Mouse (Mus musculus): ENCODE data around the gene Hic1. TPM values are rescaled to one million over a fixed set of nuclear protein-coding genes. Genes with fewer than 3 reads are reported as not detected.
"Not testable (repeated sequence)": the region's sequence is repeated elsewhere in the genome, so short reads cannot be mapped to it uniquely, and the experiment has no call there.

The Hic1 gene
- total RNA-seq, 2 experiments from 2014 or later: 3.8 to 3.9 TPM

DNA sequence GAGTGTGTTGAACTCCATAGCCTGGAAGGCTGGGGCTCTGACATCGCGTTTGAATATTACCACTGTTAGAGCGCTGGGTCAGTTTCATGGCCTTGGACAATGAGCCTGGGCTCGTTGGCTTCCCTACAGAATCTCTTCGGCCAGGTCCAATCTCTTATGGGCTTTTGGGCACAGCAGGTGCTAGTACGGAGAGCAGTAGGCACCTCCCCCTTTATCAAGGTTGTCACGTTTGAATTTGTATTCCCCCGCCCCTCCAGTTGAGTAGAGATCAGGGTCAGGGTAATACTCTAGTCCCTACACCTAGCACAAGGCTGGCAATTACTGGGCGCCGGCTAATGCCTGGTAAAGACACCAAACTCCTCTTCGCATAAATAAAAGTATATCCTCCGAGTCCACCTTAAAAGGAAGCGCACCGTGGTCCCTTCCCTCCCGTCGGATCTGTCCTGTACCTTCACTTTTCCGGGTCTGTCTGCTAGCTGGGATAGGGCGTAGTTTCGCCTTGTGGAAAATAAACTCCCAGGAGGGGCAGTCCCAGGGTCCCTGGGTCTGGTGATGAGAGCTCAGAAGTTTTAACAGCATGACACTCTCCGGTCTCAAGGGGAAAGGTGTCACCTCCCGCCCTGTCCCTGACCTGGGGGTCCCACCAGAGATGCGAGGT, 20.5 kb upstream of the Hic1 start:
- DNase-seq (ENCODE audit: low spot score in 2 of 2): peak in 1 of 2 experiments; percentile 9
- peak overlapping the region; percentile 96 for H3K27ac ChIP-seq
- TF ChIP-seq CTCF (conservative IDR thresholded peaks at IDR 0.05): no peak
- H3K4me3 ChIP-seq: peak overlapping the region; percentile 85

DNA sequence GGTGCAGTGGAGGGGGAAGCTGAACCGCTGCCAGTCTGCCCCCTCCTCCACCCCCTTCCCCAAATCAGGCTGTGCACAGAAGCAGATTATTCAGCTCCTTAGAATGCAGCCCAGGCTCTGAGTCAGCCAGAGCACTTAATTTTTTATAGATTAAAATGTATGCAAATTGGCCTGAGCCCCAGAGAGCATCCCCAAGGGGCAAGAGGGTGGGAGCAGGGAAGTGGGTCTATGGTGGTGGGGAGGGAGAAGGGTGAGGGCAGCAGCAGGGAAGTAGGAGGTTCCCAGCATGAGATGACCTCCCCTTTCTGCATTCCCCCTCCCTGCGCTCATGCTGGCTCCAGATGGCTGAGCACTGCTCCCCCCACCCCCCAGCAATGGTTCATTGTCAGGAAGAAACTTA, 15.7 kb upstream of the Hic1 start:
- Histone ChIP-seq H3K4me3 (no peak overlapping the region; the same call in 1 of the 2 replicates), H3K27ac (peak overlapping the region; percentile 94)
- no peak for TF ChIP-seq CTCF (conservative IDR thresholded peaks at IDR 0.05)
- no peak for DNase-seq (ENCODE audit: low spot score in 2 of 2)

DNA sequence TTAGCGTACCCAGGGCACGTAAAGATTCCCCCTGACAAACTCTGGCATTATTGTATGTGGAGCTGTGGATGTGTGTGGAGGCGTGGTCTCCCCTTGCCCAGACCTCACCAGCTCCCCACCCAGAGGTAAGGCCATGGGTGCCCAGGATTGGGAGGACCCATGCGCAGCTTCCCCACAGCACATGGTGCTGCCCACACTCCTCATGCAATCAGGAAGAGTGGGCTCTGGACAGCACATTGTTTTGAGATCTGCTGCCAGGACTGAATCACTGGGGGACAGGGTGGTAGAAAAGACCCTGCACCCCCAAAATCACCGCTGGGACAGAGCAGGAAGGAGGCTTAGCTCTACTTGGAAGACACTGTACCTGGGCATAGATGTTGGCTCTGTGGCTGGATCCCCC, 15.3 kb upstream of the Hic1 start:
- H3K27ac ChIP-seq: peak overlapping the region; percentile 94
- no peak for TF ChIP-seq CTCF (conservative IDR thresholded peaks at IDR 0.05)
- H3K4me3 ChIP-seq: no peak overlapping the region; the same call in 1 of the 2 replicates
- DNase-seq (ENCODE audit: low spot score in 2 of 2): no peak

DNA sequence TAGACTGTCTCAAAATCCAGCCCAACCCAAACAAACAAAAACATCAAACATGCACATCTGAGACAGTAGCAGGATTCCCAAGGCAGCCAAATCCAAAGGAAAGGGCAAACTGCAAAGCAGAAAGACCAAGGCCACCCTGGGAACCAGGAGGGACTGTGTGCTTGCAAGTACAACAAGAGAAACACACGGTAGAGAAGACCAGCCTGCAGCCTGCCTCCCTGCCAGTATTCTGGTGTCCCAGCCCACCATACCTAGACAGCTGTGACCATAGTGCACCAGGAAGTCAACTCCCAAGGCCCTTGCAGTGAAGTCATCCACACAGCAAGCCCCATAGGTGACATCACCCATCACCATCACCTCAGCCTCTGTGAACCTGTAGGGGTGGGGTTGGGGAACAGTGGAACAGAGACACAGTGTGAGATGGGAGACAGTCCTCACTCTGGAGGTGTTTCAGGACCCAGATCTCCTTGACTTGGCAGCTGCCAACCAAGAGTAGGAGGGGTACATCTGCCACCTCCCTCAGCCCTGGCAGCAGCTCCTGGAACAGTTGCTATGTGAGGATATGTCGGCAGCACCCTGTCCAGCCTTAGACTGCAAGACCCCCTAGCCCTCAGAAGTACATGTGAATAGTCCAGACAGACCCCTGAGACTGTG, 14.7 kb upstream of the Hic1 start:
- no peak for TF ChIP-seq CTCF (conservative IDR thresholded peaks at IDR 0.05)
- H3K4me3 ChIP-seq: no peak overlapping the region; the same call in 1 of the 2 replicates
- DNase-seq (ENCODE audit: low spot score in 2 of 2): peak; percentile 72 to 81
- peak overlapping the region; percentile 94 for H3K27ac ChIP-seq

DNA sequence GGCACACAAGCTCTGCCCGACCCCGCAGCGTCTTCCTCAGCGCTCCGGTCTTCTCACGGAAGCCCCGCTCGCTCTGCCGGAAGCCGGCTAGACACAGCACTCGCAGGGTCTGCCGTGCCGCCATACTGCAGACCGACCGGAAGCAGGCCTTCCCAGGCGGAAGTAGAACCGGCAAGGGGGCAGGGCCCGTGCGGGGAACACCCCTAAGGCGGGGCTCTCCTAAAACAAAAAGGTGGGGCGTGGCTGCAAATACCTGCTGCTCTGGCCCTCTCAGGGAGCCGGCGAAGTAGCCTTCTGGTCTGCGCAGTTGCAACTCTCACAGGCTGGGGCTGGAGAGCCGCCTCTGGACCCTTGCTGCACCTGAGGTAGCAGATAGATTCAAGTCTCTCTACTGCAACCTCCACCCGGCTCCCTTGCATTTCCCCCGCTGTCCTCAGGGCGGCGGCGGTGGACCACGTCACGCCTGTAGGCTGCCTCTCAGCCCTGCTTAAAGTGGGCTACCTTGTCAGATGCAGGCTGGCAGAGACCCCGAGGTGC, 9.4 kb upstream of the Hic1 start, which contains the start of gene Ovca2:
Gene Ovca2, minus strand, starts transcription at position 164 of the 537 bp plus-strand sequence.
- peak; percentile 89 to 91 for DNase-seq (ENCODE audit: low spot score in 2 of 2)
- H3K4me3 ChIP-seq: peak within 1 kb of the TSS; percentile 87
- H3K27ac ChIP-seq: peak within 1 kb of the TSS; percentile 89
- TF ChIP-seq CTCF (conservative IDR thresholded peaks at IDR 0.05): peak; percentile 99

DNA sequence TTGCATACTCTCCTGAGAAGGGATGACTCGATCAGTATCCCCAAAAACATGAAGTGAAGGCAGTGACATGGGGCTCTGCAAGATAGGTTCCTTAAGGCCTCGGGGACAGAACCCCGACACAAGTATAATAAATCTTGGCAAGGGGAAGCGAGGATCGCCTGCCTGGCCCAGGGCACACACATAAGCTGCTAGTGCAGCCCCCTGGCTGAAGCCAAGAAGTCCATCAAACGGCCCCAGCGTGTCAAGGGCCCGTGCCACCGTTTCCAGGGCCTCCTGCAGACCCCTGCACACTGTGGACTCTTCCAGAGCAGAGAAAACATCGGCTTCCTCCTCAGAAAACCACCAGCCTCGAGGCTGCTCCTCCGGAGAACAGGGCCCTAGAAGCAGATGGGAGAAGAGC, 8.7 kb upstream of the Hic1 start:
- TF ChIP-seq CTCF (conservative IDR thresholded peaks at IDR 0.05): no peak
- peak overlapping the region; percentile 87 for H3K4me3 ChIP-seq
- DNase-seq (ENCODE audit: low spot score in 2 of 2): no peak
- peak overlapping the region; percentile 89 for H3K27ac ChIP-seq

DNA sequence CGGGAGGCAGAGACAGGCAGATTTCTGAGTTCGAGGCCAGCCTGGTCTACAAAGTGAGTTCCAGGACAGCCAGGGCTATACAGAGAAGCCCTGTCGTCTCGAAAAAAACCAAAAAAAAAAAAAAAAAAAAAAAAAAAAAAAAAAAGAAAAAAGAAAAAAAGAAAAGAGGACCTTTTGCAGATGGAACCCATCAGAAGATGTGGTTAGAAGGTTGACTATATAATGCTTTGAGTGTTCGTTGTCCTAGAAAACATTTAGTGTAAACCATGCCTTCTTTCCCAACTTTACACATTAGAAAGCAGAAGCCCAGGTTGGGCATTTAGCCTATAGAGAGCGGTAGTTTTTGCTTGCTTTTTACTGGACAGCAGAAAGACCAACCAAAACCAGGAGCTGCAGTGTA, 5.3 kb upstream of the Hic1 start:
- DNase-seq (ENCODE audit: low spot score in 2 of 2): not testable (repeated sequence)
- peak overlapping the region; percentile 76 for H3K4me3 ChIP-seq
- peak overlapping the region; percentile 98; the same call in 1 of the 2 replicates for H3K27ac ChIP-seq

DNA sequence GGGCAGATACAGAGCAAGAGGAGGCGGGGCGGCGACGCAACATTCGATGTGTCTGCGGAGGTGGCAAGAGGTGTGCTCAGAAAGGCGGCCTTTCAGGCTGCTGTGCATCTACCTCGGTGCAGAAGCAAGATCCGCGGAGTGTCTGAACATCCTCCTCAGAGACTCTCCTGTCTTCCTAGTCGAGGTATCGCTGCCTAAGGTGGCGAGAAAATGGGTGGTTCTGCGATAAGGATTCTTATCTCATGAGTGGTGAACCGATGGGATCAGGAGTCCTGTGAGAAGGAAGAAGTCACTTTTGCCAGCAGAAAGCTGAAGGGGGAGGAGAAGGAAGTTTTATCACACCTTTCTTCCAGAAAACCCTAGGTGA, 4.5 kb upstream of the Hic1 start:
- no peak for TF ChIP-seq CTCF (conservative IDR thresholded peaks at IDR 0.05)
- Histone ChIP-seq H3K27ac (peak overlapping the region; percentile 98), H3K4me3 (peak overlapping the region; percentile 76)
- DNase-seq (ENCODE audit: low spot score in 2 of 2): no peak

DNA sequence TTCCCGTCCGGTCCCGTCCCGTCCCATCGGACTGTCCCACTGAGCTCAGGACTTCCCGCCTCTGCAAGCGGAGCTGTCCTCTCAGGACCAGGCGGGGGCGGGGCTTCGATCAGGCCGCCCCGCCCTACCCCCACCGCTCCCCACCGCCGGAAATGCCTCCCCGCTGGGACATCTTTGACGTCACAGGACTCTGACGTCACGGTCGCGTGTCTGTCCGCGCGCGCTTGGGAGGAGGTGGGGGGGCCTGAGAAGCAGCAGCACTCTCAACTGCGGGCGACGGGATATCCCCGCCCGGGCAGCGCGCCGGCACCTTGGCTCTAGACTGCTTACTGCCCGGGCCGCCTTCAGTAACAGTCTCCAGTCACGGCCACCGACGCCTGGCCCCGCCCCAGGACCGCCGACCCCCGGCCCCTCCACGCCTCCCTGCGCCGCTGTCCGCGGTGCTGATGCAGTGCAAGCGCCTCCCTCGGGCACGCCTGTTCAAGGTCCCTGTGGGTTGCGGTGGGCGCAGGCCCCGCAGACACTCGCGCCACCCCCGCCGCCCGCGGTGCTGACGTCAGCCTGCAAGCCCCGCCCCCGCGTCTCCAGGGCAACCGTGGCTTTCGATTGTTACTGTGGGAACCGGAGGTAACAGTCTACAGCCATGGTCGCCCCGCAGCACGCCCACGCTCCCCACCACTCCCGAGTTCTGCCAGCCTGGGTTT, 3.9 kb upstream of the Hic1 start:
- peak overlapping the region; percentile 98 for H3K27ac ChIP-seq
- H3K4me3 ChIP-seq: peak overlapping the region; percentile 76
- DNase-seq (ENCODE audit: low spot score in 2 of 2): peak; percentile 95 to 97
- TF ChIP-seq CTCF (conservative IDR thresholded peaks at IDR 0.05): no peak

DNA sequence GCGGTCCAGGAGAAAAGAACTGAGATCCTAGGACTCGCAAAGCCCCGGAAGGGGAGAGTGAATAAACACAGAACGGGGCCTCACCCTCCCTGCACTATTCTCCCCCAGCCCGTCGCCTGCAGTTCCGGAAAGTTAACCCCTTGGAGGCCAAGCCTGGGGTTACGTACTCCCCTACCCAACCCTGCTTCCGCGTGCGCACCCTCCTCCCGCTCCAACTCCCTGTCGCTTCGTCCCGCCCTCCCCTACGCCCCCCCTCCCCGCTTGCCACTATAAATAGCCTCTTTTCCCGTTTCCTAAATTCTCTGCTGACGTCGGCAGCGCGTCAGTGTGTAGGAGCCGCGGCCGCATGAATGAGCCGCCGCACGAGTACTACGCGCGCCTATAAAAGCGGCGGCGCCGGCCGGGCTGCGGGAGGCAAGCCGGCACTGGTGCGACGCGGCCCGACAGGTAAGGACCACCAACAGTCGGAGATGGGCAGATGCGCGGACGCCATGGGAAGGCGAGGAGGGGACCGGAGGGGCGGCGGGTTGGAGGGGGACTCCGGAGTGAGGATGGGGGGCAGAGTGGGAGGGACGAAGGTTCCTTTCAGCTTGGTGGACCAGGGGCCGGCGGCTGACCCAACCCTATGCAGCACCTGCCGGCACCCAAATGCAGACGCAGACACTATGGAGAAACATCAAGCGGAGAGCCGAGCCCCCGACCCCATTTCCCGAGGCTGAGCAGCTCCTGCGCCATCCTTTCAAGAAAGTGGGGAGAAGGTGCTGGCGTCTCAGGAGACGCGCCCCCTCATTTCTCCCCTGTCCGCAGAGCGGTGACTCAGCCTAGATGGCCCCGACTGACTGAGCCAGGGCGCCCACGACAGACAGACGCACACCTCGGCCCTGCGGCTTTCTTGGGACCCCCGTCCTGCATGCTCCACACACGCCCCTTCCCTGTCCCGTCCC, 3.1 kb upstream of the Hic1 start:
- peak; percentile 63 to 71 for DNase-seq (ENCODE audit: low spot score in 2 of 2)
- H3K4me3 ChIP-seq: peak overlapping the region; percentile 76

DNA sequence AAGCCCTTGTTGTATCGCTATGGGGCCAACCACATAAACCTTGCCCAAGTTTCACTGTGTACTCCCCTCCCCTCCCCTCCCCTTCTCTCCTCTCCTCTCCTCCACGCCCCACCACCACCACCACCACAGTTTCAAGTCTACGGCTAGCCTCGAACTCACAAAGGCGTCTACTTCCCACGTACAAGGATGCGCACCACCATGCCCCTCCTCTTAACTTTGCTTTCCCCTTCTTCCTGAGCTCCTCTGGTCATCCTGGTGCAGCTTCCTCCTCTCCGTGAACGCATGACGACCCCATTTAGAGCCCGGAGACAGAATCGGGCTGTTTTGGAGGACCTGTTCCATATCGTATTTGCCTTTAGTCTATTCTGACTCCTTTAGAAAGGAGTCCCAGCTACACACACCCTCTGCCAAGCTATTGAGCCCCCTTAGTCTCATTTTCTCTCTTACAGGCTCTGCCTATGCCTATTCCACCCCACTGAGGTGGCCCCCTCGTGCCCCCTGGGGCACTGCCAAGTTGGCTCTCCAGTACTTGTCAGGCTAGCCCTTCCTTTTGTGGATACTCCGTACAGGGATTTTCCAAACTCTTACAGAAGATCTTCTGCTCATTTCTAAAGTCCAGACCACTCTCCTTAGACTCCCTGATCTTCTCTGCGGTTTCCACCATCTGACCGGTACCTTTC, 2.0 kb upstream of the Hic1 start:
- no peak overlapping the region for H3K4me3 ChIP-seq
- peak overlapping the region; percentile 61 for H3K27ac ChIP-seq
- no peak for TF ChIP-seq CTCF (conservative IDR thresholded peaks at IDR 0.05)
- DNase-seq (ENCODE audit: low spot score in 2 of 2): no peak

More for the DNA sequence above, 3.1 kb upstream of the Hic1 start:
- H3K27ac ChIP-seq: peak overlapping the region; percentile 98
- no peak for TF ChIP-seq CTCF (conservative IDR thresholded peaks at IDR 0.05)

All from layer of hippocampus, adult 2 months (tissue).